Mouse (Mus musculus) hindbrain, postnatal 0 days (tissue): ENCODE measurements around the gene Wbp11. TPM values are rescaled to one million over a fixed set of nuclear protein-coding genes. Genes with fewer than 3 reads are reported as not detected.
"Not testable (repeated sequence)": the region's sequence is repeated elsewhere in the genome, so short reads cannot be mapped to it uniquely, and the experiment has no call there.

Experiments used
- ATAC-seq: fragments of 200-750 bp; cut with Nextera tagmentation; 2 replicates; pipeline ENCODE4 v1.8.0; 2017; ENCODE audit warnings: mild to moderate bottlenecking, moderate TSS enrichment, moderate library complexity
- DNase-seq: peaks from one replicate; pipeline ENCODE4 v3.0.0-alpha.2; 2015; ENCODE audit warnings: low spot score
- H3K27ac ChIP-seq: fragments of 300-500 bp; sonication (generic); 2 replicates; pipeline ENCODE4 v1.5.1; 2014; ENCODE audit warnings: mild to moderate bottlenecking
- H3K27me3 ChIP-seq: fragments of 300-500 bp; sonication (generic); 2 replicates; pipeline ENCODE4 v1.6.1; 2014; ENCODE audit warnings: low read length, mixed read lengths; ENCODE audit not compliant: insufficient read depth
- H3K36me3 ChIP-seq: fragments of 300-500 bp; sonication (generic); 2 replicates; pipeline ENCODE4 v1.6.1; 2014; ENCODE audit warnings: low read length, mixed read lengths; ENCODE audit not compliant: insufficient read depth
- H3K4me1 ChIP-seq: fragments of 300-500 bp; sonication (generic); 2 replicates; pipeline ENCODE4 v1.6.1; 2014; ENCODE audit warnings: antibody characterized with exemption, low read length, mixed read lengths; ENCODE audit not compliant: insufficient read depth
- H3K4me2 ChIP-seq: fragments of 300-500 bp; sonication (generic); 2 replicates; pipeline ENCODE4 v1.6.1; 2014; ENCODE audit warnings: low read depth, mild to moderate bottlenecking, low read length, moderate library complexity, mixed read lengths
- H3K4me3 ChIP-seq: fragments of 300-500 bp; sonication (generic); 2 replicates; pipeline ENCODE4 v1.5.1; 2014; ENCODE audit warnings: low read length
- H3K9ac ChIP-seq: fragments of 300-500 bp; sonication (generic); replicated peaks from 2 replicates; pipeline ENCODE4 v1.6.1; 2014; ENCODE audit warnings: mild to moderate bottlenecking, low read length, moderate library complexity, mixed read lengths
- H3K9me3 ChIP-seq: fragments of 300-500 bp; sonication (generic); 2 replicates; pipeline ENCODE4 v1.6.1; 2016; ENCODE audit warnings: low read length, mixed read lengths
- CTCF ChIP-seq: IDR thresholded peaks from 2 replicates; pipeline ENCODE4 v1.5.1; 2016; ENCODE audit warnings: antibody characterized with exemption, control low read depth, low read depth
- WGBS: fragments of 180-500 bp; shearing (Covaris S2); extraction: QIAGEN DNeasy Blood & Tissue Kit; methylation state at CpG from one replicate; pipeline ENCODE4 v1.1.7; 2014; 5-methylcytosine and 5-hydroxymethylcytosine counted together
- polyA plus RNA-seq: library from polyadenylated mRNA; unstranded; fragments of >200 nt; fragmentation: Nextera tagmentation; extraction: Ambion mirVana; gene quantifications from 2 replicates; pipeline ENCODE4 v1.2.1, GENCODE M21; 2015
- total RNA-seq: library from RNA; depleted of rRNA; stranded (reverse); fragments of >200 nt; gene quantifications from 2 replicates; pipeline ENCODE4 v1.2.3, GENCODE M21; 2014

The Wbp11 gene
- total and polyA plus RNA-seq, 2 experiments from 2014 or later, result 39.4 to 81.2 TPM

DNA sequence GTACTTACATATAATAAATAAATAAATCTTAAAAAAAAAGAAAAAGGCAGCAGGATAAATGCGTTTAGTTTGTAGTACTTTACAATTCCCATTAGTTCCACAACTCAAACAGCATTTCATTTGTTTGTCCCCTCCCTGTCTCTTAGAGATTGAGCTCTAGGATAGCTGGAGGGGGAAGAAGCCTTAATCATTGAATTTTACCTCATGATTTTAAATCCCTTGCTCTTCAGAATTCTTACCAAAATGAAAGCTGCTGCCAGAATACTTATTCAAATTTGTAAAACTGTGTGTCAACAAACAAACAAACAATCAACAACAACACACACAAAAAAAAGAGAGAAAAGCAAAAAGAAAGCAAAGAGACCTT lies 22.6 kb downstream of the Wbp11 start:
- Histone ChIP-seq H3K4me3 (no peak overlapping the region), H3K27ac (no peak overlapping the region), H3K4me1 (peaks cover 11% of the 10 kb centered on the region), H3K9ac (no peak overlapping the region), H3K9me3 (no peaks in the 10 kb centered on the region), H3K27me3 (no peaks in the 10 kb centered on the region), H3K36me3 (no peaks in the 10 kb centered on the region), H3K4me2 (no peak overlapping the region)
- DNase-seq, result no peak
- WGBS, result 92% methylated on average over 1 of the region's 1 CpGs
- no peak for TF ChIP-seq CTCF
- ATAC-seq, result no peak

DNA sequence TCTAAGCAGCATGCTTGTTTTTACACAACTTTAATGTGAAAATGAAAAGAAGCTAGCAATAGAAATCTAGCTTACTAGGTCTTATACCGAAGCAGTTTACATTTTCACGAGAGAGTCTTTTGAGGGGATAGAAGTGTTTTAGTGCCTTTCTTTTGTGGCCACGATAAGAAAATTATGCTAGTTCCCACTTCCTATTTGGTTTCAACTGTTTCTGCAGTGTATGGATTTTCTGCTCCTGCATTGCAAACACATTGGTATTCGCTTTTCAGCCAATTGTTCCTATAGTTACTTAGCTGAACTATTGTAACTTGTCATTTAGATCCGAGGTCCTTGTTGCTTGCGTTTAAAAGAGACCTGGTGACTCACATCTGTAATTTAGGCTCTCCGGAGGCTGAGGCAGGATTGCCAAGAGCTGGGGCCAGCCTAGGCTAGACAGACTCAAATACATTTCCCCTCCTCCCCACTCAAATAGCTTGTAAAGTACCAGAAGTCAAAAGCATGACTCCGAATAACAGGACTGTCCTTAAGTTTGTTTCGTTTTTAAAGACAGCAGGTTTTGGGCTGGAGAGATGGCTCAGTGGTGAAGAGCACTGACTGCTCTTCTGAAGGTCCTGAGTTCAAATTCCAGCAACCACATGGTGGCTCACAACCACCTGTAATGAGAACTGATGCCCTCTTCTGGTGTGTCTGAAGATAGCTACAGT lies 23.2 kb downstream of the Wbp11 start:
- DNase-seq, result no peak
- peak overlapping the region; percentile 99 for H3K27ac ChIP-seq
- 30% methylated on average over 9 of the region's 9 CpGs for WGBS
- H3K9ac ChIP-seq, result peak overlapping the region; percentile 83
- no peaks in the 10 kb centered on the region for H3K27me3 ChIP-seq
- no peaks in the 10 kb centered on the region for H3K9me3 ChIP-seq
- ATAC-seq, result no peak
- no peak for TF ChIP-seq CTCF
- H3K4me1 ChIP-seq, result peaks cover 11% of the 10 kb centered on the region
- peak overlapping the region; percentile 82 for H3K4me3 ChIP-seq
- H3K36me3 ChIP-seq, result no peaks in the 10 kb centered on the region
- peak overlapping the region; percentile 84 for H3K4me2 ChIP-seq

DNA sequence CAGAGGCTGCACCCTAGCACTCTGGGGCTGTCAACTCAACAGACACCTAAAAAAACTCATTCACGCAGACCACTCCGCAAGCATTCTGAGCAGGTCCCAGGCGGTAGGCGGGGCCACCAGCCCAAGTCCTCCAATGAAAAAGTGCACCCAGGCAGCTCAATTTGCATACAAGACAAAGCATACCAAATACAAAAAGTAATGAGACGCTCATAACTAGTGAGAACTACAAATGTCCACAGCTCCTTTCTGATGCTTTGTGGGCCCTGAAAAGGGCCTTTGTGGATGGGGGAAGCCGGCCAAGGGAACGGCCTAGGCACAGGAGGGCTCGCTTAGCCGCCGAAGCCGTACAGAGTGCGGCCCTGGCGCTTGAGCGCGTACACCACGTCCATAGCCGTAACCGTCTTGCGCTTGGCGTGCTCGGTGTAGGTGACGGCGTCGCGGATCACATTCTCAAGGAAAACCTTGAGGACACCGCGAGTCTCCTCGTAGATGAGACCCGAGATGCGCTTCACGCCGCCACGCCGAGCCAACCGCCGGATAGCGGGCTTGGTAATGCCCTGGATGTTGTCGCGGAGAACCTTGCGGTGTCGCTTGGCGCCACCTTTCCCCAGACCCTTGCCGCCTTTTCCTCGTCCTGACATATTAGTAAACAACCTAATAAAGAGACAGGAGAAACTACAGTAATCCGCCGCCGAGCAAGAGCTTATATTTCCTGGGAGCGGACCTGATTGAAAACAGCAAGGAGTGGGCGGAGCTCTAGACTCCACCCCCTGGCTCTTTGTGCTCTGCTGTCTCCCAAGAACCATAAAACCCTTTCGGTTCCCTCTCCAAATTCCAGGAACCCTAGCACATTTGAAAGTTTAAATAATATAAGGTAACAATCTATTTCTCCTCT lies 24.0 kb downstream of the Wbp11 start, which contains the start of gene Hist4h4:
Hist4h4 (minus strand) TSS at position 677 of the 895 bp plus-strand sequence.
- Histone ChIP-seq H3K9me3 (no peaks in the 10 kb centered on the region), H3K4me1 (peaks cover 3% of the 10 kb centered on the region; the same call in 1 of the 2 replicates), H3K27ac (peak within 1 kb of the TSS; percentile 99), H3K36me3 (no peaks in the 10 kb centered on the region), H3K27me3 (no peaks in the 10 kb centered on the region), H3K9ac (peak within 1 kb of the TSS; percentile 83), H3K4me3 (peak within 1 kb of the TSS; percentile 82), H3K4me2 (peak within 1 kb of the TSS; percentile 84)
- ATAC-seq (peak; percentile 73), DNase-seq (peak; percentile 94)
- no peak for TF ChIP-seq CTCF
- WGBS, result under 1% methylated on average over 50 of the region's 50 CpGs

DNA sequence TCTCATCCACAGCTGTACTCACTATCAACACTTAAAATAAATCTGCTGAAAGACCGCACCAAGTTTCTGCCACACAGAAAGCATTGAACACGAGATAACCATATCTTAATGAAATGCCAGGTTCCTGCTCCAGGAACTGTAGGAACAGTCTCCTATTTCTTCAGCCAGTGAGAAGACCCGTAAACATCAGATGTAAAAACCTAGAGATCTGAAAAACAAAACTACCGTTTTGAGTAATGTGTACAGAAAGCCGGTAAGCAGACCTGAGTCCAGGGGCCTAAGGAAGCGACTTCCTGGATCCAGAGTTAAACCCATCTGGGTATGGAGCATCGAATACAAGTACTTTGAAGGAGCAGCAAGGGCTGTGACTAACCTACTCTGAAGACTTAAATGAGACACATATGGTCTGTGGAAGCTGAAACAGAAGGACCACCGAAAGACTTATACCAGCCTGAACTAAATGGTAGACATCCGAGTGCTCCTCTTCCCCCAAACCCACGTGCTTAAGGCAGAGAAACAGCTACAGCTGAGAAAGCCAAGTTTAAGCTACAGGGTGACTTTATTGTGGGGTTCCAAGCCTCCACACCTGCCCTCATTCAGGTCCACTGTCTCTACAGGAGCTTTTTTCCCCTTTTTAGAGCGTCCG lies 24.8 kb downstream of the Wbp11 start:
- Histone ChIP-seq H3K27ac (peak overlapping the region; percentile 99), H3K9ac (peak overlapping the region; percentile 83), H3K27me3 (no peaks in the 10 kb centered on the region), H3K9me3 (no peaks in the 10 kb centered on the region), H3K36me3 (no peaks in the 10 kb centered on the region), H3K4me3 (peak overlapping the region; percentile 82), H3K4me2 (peak overlapping the region; percentile 84), H3K4me1 (no peaks in the 10 kb centered on the region)
- ATAC-seq (peak; percentile 1; the same call in 1 of the 2 replicates), DNase-seq (no peak)
- WGBS, result 23% methylated on average over 12 of the region's 12 CpGs
- no peak for TF ChIP-seq CTCF

DNA sequence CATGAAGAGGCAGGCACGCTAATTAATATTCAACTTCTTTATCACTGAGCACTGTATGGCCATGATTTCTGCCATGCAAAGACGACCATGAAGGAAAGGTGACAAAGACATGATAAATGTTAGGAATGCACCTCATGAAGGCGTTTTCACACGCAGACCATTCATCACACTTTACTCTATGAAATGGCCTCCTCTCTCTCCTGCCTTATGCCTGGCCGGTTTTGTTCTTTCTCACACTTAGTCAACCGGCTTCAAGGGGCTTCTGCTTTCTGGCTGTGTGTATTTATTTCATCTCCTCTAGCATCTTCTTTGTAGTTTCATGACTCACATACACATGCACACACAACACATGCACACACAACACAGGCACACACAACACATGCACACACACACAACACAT lies 26.8 kb downstream of the Wbp11 start:
- WGBS, result 83% methylated on average over 6 of the region's 6 CpGs
- DNase-seq, result no peak
- H3K27me3 ChIP-seq, result no peaks in the 10 kb centered on the region

DNA sequence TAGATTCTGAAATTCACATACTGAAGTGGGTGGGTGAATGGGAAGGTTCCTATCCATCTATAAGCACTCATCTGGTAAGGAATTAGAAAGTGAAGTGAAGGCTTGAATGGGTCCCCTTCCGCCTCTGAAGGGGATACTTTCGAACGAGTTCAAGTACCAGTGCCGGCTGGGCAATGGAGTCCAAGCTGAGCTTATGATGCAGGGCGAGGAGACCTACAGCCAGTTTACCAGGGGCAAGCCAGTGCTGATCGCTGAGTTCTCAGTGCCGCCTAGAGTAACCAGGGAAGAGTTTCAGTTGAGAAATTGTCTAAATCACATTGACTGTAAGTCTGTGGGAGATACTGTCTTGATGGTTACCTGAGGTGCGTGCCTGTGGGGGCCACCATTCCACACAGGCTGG lies 27.3 kb downstream of the Wbp11 start:
- no peak for TF ChIP-seq CTCF
- 91% methylated on average over 8 of the region's 8 CpGs for WGBS

More for the DNA sequence above, 26.8 kb downstream of the Wbp11 start:
- no peaks in the 10 kb centered on the region for H3K9me3 ChIP-seq
- no peaks in the 10 kb centered on the region for H3K36me3 ChIP-seq
- no peak for TF ChIP-seq CTCF
- H3K9ac ChIP-seq, result no peak overlapping the region
- no peak overlapping the region for H3K4me3 ChIP-seq
- no peak overlapping the region for H3K27ac ChIP-seq
- no peaks in the 10 kb centered on the region for H3K4me1 ChIP-seq
- H3K4me2 ChIP-seq, result no peak overlapping the region
- no peak for ATAC-seq

DNA sequence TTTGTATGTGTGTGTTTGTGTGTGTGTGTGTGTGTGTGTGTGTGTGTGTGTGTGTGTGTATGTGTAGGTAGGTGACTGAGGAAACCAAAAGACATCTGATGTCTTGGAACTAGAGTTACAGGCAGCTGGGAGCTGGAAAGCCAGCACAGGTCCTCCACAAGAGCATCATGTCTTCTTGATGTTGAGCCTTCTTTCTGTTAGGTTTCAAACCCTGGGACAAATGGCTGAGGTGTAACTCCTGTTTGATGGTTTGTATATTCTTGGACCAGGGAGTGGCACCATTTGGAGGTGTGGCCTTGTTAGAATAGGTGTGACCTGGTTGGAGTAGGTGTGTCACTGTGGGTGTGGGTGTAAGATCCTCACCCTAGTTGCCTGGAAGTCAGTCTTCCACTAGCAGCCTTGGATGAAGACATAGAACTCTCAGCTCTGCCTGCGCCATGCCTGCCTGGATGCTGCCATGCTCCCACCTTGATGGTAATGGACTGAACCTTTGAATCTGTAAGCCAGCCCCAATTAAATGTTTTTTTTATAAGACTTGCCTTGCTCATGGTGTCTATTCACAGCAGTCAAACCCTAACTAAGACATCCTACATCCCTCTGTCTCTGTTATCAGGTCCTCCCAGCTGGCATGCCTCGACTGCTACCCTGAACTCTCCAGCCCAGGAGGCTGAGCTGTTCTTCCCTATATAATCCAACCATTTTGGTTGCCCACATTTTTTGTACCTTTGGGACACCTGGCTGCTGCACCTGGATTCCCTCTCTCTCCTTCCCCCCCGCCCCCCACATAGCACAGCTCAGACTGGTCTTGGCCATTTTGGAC lies 29.9 kb downstream of the Wbp11 start:
- not testable (repeated sequence) for DNase-seq, H3K4me1 ChIP-seq, H3K27me3 ChIP-seq, H3K9ac ChIP-seq, H3K4me3 ChIP-seq, H3K36me3 ChIP-seq, ATAC-seq, H3K9me3 ChIP-seq, H3K4me2 ChIP-seq, H3K27ac ChIP-seq
- WGBS, result 91% methylated on average over 3 of the region's 3 CpGs

More for the DNA sequence above, 27.3 kb downstream of the Wbp11 start:
- H3K9me3 ChIP-seq, result no peaks in the 10 kb centered on the region
- H3K4me3 ChIP-seq, result no peak overlapping the region
- DNase-seq (no peak), ATAC-seq (no peak)
- no peaks in the 10 kb centered on the region for H3K36me3 ChIP-seq
- no peak overlapping the region for H3K4me2 ChIP-seq
- no peak overlapping the region for H3K27ac ChIP-seq
- H3K4me1 ChIP-seq, result no peaks in the 10 kb centered on the region
- H3K9ac ChIP-seq, result no peak overlapping the region
- no peaks in the 10 kb centered on the region for H3K27me3 ChIP-seq
